Mouse (Mus musculus) layer of hippocampus, adult 9-10 months (tissue): ENCODE results near the gene Smarcc2.
"Not testable (repeated sequence)": the region's sequence is repeated elsewhere in the genome, so short reads cannot be mapped to it uniquely, and the experiment has no call there.

Source experiments
- DNase-seq: peaks from one replicate; pipeline ENCODE4 v3.0.0; 2022; ENCODE audit warnings: low spot score

Smarcc2 gene

DNA sequence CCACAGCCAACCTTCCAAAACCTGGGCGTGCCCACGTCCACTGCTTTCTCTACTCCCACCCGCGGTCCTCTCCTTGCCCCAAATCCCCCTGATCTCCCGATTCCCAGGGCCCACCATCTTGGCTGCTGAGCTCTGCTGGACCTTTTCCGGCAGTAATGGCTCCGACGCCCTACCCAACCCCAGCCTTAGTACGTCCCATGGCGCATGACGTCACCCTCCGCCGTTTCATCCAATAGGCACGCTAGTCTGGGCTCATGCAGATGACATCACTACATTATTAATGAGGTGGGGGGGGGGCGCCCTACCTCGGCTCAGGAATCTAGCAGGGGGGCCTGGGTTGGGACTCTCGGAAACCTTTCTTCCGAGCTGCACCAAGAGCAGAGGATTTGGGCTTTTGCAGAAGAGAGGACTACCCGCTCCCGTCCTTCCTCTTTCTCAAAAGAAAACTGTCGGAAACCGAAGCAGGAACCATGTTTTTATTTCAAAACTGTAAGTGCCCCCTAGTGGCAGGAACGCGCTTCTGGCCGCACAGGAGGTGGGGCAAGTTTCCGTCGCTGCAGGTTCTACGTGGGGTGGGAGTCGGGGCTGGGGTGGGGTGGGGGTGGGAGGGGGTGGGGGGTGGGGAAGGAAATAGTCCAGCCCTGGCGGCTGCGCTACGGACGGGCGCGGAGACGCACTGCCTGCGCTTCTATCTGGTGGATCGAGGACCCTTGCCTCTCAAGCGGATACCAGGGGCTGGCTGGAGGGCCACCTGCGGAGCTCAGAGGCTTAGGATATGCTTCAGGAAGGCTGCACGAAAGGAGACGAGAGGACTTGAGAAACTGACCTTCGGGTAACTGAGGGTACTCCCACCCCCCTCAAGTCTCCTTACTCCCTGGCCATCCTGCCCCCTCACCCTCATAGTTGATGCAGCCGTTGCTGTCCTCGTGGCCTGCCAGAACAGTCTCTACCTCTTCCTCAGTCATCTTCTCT, 34.9 kb downstream of the Smarcc2 start, which contains the start of gene Myl6:
Gene Myl6 (minus strand): TSS at position 451 of the 972 bp plus-strand sequence.
- peak; percentile 99 for DNase-seq

- DNase-seq: no peak
These were observed 35.7 kb downstream of the Smarcc2 start for GRCm38 (mm10) chr10:128494667-128495245.

GRCm38 (mm10) chr10:128495270-128495669, 36.2 kb downstream of the Smarcc2 start:
- DNase-seq: no peak

DNA sequence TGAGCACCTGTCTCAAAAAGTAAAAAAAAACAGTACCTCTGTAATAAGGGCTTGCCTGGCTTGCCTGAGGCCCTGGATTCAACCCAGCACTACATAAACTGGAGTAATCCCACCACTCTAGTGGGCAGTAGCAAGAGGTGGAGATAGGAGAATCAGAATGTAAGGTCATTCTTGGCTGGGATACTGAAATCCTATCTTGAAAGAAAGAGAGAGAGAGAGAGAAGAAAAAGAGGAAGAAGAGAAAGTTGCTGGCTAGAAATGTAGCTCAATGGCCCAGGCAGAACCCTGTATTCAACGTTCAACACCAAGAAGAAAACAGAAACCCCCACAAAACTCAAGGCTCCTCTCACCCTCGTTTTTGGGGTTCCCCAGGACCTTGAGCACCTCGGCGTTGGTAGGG, 36.9 kb downstream of the Smarcc2 start:
- DNase-seq: no peak

GRCm38 (mm10) chr10:128496509-128497077, 37.5 kb downstream of the Smarcc2 start:
- DNase-seq: no peak

- DNase-seq: no peak
These were observed 38.2 kb downstream of the Smarcc2 start for GRCm38 (mm10) chr10:128497134-128497737.

GRCm38 (mm10) chr10:128498590-128498989, 39.5 kb downstream of the Smarcc2 start, which contains the start of gene Myl6b:
TSS of gene Myl6b (minus strand) at chr10:128498685.
- DNase-seq: peak; percentile 84

- no peak for DNase-seq
These were observed 40.1 kb downstream of the Smarcc2 start for GRCm38 (mm10) chr10:128499116-128499671.

- DNase-seq: no peak
These were observed 43.3 kb downstream of the Smarcc2 start for GRCm38 (mm10) chr10:128502341-128502740.

GRCm38 (mm10) chr10:128503532-128503931, 44.5 kb downstream of the Smarcc2 start:
- no peak for DNase-seq

GRCm38 (mm10) chr10:128504012-128504411, 45.0 kb downstream of the Smarcc2 start:
- no peak for DNase-seq

DNA sequence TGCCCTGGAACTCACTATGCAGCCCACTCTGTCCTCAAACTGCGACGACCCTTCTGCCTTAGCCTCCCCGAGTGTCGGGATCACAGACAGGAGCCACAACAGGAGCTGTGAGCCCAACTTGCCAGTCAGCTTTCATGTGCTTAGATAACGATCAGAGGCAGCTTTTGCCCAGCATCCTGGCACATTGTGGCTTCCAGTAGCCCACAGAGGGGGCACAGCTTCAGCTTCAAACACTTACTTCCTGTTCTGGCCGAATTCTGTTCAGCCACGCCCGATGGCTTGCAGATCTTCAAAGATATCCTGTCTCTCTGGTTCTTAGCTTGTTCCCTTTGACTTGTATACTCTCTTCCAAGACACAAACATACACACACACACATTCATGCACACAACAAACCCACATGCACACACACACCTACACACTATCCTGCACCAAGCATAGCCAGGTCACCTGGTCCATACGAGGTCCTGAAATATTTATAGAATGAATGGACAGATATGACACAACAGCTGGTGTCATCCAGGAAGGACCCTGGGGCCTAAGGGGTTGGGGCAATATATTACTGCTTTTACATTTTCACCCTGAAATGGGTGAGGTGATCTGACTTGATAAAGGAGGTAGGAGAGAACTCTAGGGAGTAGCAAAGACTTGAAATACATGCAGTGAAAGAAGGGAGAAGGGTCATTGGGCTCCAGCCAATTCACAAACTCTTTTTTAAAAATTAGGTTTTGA, 45.8 kb downstream of the Smarcc2 start:
- no peak for DNase-seq

DNA sequence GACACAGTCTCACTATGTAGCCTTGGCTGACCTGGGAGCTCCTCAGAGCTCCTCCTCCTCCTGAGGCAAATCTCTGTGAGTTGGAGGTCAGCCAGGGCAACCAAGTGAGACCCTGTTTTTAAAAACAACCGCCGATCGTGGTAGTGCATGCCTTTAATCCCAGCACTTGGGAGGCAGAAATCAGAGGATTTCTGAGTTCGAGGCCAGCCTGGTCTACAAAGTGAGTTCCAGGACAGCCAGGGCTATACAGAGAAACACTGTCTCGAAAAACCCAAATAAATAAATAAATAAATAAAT, 46.3 kb downstream of the Smarcc2 start:
- not testable (repeated sequence) for DNase-seq

DNA sequence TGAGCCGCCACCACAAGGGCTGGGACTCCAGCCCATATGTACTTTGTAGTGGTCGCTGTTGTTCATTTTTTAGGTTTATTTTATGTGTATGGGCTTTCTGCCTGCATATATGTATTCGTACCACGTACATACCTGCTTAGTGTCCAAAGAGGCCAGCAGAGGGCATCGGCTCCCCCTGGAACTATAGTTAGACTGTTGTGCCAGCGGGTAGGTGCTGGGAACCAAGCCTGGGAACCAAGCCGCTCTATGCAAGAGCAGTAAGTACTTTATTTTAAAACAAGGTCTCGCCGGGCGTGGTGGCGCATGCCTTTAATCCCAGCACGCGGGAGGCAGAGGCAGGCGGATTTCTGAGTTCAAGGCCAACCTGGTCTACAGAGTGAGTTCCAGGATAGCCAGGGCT, 46.9 kb downstream of the Smarcc2 start:
- no peak for DNase-seq

GRCm38 (mm10) chr10:128508260-128508659, 49.2 kb downstream of the Smarcc2 start:
- DNase-seq: no peak

DNA sequence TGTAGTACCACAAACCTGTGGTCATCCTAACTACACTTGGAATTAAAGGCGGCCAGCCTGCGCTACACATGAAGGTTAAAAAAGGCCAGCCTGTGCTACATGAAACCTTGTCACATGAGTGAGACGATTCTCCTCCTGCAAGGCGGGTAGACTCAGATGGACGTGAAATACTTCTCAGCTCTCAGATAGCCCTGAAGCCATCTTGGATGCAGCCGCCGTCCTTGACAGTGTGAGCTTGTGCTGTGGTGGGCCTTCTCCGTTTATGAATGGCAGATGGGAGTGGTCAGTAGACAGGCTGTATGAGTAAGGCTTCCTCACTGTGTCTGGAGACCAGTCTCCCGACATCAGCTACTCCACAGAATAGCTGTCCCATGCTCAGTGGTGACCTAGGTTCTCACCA, 50.2 kb downstream of the Smarcc2 start:
- no peak for DNase-seq

DNA sequence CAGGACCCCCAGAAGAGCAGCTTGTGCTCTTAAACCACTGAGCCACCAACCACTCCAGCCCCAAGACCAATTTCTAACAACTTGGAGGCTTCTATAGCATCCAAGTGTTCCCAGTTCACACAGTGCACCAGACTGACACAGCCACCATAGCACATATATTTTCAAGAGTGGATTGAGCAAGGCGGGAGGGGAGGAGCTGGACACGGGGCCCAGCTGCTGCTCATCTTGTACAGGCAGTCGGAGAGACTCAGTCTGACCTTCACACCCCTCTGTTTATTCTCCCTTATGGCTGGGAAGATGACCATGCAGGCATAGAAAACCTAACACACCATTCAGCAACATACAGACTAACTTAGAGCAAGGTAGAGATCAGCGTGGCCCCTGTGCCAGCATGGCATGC, 50.8 kb downstream of the Smarcc2 start:
- DNase-seq: no peak

- DNase-seq: no peak
These were observed 51.3 kb downstream of the Smarcc2 start for GRCm38 (mm10) chr10:128510301-128510700.

DNA sequence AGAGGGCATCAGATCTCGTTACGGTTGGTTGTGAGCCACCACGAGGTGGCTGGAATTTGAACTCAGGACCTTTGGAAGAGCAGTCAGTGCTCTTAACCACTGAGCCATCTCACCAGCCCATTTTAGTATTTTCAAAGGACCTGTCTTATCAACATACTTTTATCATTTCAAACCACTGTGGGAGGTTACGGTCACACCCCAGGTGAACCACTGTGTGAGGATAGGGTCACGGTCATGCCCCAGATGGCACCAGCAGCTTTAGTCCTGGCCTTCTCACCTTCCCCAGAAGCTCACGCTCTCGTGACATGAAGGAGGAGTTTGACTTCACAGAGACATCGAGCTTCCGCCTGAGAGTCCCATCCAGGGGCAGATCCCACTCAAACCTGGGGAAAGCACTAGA, 52.1 kb downstream of the Smarcc2 start:
- no peak for DNase-seq

GRCm38 (mm10) chr10:128511761-128512160, 52.7 kb downstream of the Smarcc2 start:
- DNase-seq: no peak

DNA sequence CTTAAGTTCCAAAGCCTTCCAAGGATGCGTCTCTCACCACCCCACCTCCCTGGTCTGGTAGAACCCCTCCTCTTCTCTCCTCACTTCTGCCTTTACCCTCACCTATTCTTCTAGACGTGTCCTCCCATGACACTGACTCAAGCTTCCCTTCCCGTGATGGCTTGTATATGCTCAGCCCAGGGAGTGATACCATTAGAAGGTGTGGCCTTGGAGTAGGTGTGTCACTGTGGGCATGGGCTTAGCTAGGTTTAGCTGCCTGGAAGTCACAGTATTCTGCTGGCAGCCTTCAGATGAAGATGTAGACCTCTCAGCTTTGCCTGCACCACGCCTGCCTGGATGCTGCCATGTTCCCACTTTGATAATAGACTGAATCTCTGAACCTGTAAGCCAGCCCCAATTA, 56.0 kb downstream of the Smarcc2 start:
- no peak for DNase-seq

DNA sequence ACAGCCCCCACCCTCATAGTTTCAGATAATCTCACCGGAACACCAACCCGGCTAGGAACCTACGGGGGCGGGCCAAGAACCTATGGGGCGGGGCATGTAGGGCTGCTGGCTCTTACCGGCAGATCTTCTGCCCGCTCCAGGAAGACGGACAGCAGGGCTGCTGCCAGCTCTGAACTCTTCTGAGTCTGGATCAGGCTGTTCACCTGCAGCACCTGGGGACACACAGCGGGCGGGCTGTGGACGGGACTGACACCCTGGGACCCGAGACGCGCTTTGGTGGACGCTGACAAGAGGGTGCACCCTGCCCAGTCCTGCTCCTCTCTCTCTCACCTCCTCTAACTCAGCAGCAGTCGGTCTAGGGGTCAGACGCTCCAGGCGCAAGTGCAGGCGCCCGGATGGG, 57.0 kb downstream of the Smarcc2 start:
- DNase-seq: no peak
